Mouse (Mus musculus): ENCODE data around the gene Tex26.
A peak's percentile ranks its signal among the peaks of the same experiment; 100 is the strongest.

DNA sequence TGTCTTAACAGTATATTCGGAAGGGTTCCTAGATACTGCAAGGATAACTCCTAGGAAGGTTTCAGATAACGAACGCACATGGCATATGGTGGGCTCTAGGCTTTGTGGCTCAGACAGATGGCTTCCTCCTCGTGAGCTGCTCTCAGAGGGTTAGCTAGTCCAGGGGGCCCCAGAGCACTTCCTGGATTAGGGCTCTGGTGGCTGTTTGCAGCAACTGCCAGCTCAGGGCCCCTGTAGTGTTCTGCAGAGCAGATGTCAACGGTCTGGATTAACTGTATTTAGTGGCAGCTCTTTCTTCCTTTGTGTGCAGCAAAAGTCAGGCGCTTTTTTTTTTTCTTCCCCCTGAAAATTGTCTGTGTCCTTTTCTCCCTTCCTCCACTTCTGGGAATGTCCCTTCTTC lies 11.1 kb upstream of the Tex26 start:
- TF ChIP-seq POLR2A (IDR thresholded peaks at IDR 0.05; ENCODE audit: borderline replicate concordance, extremely low read depth, insufficient read depth, insufficient read length, poor library complexity, severe bottlenecking) (no peak), CTCF (IDR thresholded peaks at IDR 0.05; ENCODE audit: borderline replicate concordance, extremely low read depth, insufficient read depth, insufficient read length) (peak; percentile 30; the same call in 1 of the 2 replicates)
